Mouse (Mus musculus) adrenal gland, adult 2 months (tissue): ENCODE results near the gene Crlf3. TPM values are rescaled to one million over a fixed set of nuclear protein-coding genes. Genes with fewer than 3 reads are reported as not detected.

Source experiments
- DNase-seq: peaks from one replicate; pipeline ENCODE4 v3.0.0; 2021
- long read RNA-seq: library from polyadenylated mRNA; stranded (forward); transcript quantifications from one replicate; pipeline ENCODE4 v2.0.0, GENCODE M21; 2021
- polyA plus RNA-seq: library from polyadenylated mRNA; depleted of rRNA; stranded (reverse); fragments of >200 nt; gene quantifications from 2 replicates; pipeline ENCODE4 v1.2.3, GENCODE M21; 2012; rRNA removed
- total RNA-seq, 2 experiments: library from RNA; stranded (reverse); gene quantifications; 2 replicates each; pipeline ENCODE4 v1.2.3; 2021

Crlf3 gene
- total RNA-seq (10 to 100 TPM; 14.6 to 15.7 TPM), polyA plus RNA-seq (2.1 and 2.9 TPM in 2 replicates)
- long read RNA-seq, transcript Crlf3-201 (8 exons, 2,396 nt): major isoform, 13 of 14 reads
- long read RNA-seq, partial matches to known transcripts: 0 of 14 reads
- long read RNA-seq, other reads (novel, unspliced or antisense): 1 of 14 reads

DNA sequence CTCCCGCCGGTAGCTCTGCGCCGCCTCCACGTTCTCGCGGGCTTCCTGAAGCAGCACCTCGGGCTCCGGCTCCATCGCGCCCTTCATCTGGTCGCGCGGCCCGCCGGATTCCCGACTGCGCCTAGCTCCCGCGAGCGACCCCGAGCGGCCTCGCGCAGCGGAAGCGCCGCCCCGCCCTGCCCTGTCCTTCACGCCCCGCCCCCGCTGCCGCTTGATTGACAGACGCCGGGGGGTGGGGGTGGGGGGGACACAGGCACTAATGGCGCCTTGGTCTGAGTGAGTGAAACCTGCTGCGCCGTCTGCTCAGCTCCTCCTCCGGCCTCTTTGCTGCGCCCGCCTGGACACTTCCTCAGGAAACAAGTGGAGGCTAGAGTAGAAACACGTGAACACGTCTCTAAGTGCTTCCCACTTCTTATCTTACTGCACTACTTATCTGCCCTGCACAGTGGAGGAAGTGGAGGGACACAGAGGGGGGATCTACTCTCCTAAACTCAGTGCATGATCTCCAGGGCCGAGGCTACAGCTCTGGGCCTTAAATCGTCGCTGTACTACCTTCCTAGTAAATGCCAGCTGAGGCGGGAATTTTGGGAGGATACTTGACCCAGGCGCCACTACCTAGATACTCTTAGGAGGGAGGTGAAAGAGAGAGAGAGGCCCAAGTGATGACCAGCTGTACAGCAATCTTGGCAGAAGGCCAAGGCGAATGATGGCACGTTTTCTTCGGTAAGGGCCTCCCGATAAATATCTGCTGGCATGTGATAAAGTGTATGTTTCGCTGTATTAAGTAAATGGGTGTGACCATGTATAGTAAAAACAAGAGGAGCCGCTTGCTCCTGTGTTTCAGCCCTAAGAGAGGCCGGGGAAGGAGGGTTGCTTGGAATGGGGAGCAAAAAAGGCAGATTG is at the start of gene Crlf3:
TSS of gene Crlf3 (minus strand) at position 166 of the 903 bp plus-strand sequence.
- DNase-seq: peak; percentile 96

DNA sequence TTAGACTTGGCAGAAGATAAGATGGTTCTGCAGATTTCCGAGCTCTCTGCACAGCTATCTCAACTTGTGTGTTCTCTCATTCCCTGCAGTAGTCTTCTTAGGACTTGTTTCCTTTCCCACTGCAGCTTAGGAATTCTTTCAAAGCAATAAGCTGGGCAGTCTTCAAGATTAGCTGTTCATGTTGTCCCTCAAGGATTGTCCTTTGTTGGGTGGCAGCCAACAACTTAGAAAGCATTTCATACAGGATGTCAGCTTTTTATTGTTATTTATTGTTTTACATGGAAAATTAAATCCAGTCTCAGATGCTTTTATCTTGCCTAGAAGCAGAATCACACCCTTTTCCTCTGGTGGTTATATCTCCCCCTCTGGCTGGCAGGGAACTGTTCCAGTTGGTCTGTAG is 35.6 kb upstream of the Crlf3 start:
- DNase-seq: peak; percentile 6

DNA sequence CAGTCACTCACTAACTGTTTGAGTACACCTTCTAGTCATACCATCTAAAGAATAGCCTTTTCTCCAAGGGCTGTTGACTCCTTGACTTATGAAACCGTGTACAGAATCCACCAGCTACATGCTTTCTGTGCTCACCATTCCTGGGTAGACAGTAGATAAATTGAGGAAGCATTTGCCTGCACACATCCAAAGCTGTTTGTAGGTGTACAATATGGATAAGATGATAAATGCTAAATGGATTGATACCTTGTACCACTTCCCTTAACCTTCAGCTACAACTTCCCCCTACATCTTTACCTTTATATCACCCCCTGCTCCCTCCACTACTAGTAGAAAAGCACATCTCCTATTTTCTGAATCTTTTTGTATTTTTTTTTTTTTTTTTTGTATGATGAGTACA is 23.6 kb upstream of the Crlf3 start:
- DNase-seq: no peak

DNA sequence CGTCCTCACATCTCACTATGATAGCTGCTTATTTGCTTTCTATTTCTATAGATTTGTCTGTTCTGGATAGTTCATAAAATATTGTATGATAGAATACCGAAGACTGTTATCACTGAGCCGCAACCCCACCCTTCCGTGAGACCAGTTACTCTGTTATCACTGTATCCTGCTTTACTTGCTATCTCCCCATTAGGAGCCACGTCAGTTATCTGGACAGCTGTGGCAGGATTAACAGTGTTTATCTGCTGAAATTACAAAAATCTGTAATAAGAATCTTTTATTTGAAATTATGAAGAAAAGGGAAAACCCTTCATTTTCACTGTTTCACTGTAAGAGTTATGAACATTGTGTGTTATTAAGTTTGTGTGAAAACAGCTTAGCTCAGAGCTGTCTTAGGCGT is 20.5 kb upstream of the Crlf3 start:
- no peak for DNase-seq

DNA sequence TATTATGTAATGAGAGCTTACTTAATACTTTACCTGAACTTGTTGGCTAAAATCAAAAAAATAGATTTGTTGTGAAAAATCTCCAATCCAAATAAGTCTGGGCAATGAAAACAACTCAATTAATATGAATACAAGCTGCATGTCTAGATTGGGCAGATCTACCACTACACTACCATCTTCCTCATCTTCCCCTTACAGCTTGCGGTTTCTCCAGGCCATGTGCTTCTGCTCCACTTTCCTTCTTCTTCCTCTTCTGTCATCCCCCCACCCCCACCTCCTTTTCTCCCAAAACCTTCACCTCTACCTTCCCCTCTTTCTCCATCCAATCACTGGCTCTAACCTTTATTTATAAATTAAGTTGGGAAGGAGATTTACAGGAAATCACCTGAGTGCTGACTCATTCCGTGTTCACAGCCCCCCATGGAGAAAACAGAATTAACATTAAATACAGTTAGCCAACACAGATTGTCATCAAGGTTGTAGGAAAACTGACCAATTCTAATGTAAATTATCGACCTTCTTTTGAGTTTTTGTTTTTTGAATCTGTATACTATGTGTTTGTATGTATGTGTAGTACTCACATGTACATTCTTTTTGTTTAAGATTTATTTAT is 17.8 kb upstream of the Crlf3 start:
- DNase-seq: no peak

DNA sequence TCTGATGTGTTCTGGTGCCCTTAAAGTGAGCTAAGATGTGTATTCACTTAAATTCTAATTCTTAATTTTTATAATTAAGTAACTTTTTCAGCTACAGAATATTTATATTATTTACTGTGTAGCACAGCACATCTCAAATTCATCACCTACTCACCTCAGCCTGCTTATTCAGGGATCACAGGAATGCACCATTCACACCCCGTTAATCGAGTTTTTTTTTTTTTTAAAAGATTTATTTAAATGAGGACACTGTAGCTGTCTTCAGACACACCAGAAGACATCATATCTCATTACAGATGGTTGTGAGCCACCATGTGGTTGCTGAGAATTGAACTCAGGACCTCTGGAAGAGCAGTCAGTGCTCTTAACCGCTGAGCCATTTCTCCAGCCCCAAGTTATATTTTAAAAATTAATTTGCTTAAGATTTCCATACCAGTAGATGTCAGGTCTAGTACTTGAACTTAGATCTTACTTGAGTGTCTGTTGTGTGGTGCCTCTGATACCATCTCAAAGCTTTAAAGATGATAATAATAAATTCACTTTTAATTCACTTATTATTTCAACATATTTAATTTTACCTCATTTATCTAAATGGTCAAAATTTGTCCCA is 9.9 kb upstream of the Crlf3 start:
- no peak for DNase-seq

DNA sequence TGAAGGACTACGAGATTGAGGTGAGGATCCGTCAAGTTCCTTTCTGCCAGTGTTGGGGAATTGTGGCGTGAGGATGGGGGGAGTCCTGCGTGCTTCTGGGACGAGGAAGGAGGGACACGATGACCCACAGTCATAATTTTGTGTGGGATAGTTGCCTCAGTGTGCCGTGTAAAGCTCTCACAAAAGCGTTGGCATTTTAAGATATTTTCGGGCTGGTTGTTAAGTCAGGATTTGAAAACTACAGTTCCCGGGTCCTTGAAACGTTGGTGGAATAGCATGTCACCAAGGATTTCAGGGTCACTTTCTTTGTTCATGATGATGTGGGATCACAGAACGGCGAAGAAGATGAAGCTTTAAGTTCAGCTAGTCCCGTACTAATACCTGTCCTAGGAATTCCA is 9.0 kb upstream of the Crlf3 start:
- no peak for DNase-seq

DNA sequence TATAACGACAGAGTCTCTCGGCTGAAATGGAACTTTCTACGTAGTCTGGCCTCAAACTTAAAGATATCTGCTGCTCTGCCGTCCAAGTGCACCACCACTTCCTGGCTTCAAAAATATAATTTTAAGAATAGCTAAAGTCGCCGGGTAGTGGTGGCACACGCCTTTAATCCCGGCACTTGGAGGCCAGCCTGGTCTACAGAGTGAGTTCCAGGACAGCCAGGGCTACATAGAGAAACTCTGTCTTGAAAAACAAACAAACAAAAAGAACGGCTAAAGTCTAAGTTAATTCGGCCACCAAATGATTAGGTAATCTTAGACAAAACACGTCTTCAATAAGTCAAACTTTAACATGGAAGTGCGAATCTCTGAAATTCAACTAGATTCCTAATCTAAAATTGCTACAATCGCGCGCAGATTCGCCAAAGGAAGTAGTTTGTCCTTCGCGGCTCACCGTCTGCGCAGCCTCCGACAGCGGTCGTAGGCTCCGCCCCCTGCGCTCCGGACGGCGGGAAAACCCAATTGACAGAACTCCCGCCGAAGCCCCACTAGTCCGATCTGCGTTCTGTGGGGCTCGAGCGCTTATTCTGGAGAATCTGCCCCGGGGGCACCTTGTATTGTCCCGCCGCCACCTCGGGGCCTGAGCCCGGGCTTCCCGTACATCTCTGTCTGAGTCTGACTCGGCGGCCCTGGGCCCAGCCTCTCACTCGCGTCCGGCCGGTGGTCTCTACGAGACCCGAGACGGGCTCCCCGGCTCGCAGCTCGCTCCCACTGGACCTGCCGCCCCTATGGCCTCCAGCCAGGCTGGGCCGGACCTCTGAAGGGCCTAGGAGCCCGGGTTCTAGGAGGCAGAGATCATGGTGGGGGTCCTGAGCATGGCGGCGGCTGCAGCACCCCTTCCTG is 8.4 kb upstream of the Crlf3 start, which contains the start of gene Atad5:
TSS of gene Atad5 (plus strand) at position 484 of the 900 bp plus-strand sequence.
- peak; percentile 90 for DNase-seq

DNA sequence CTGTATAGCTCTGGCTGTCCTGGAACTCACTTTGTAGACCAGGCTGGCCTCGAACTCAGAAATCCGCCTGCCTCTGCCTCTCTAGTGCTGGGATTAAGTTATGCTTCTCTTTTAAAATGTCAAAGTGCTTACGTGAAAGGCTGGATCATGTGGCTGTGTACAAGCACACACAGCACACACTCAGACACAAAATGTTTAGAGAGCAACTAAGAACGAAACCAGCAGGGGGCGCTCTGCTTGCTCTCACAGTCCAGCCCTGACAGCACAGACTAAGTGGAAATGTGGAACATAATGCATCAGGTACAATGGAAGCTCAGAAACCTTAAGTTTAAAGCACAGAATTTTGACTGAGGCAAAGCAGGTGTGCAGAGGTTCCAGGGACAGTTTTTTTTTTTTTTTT is 6.1 kb upstream of the Crlf3 start:
- DNase-seq: peak; percentile 87

DNA sequence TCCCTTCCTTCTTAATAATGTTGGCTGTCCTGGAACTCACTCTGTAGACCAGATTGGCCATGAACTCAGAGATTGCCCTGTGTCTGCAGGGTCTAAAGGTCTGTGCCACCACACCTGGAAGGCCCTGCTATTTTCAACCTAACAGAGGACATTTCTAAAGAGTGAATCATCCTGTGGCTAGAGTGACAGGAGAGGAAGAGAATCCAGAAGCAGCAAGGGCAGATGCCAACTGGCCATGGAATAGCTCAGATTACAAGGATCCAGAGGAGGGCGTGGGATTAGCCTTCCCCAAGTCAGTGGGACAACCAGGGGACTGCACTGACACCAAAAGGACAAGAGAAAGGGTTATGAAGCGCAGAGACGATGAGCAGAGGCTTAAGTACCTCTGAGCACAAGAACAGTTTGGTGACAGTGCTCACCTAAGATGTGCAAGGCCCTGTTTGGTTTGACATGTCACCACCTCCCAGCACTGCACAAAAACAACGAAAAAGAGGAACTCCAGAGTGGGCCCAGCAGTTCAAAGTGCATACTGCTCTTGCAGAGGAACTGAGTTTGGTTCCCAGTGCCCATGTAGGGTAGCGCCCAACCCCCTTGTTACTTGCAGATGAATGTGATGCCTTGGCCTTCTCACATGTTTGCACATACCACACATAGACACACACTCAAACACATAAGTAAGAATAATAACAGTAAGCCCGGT is 4.7 kb upstream of the Crlf3 start:
- no peak for DNase-seq

DNA sequence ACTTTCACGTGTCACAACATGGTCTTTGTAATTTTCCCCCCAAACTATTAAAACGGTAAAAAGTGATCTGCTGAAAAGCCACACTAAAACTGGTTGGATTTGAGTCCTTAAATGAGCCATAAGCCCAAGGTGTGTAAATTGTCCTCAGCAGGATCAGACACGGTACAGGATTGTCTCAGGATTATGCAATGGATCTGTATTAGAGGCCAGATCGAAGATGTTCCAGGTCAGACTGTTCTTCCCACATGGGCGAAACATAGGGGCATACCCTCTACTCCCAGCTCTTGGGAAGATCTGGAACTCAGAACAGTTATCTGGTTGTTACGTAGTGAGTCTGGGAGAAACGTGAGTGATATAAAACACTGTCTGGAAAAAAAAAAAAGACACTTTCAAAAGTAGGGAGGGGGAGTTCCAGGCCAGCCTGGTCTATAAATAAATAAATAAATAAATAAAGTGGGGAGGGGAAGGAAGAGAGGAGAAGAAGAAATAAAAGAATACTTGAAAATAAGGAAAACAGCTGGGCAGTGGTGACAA is 1.1 kb upstream of the Crlf3 start:
- no peak for DNase-seq

DNA sequence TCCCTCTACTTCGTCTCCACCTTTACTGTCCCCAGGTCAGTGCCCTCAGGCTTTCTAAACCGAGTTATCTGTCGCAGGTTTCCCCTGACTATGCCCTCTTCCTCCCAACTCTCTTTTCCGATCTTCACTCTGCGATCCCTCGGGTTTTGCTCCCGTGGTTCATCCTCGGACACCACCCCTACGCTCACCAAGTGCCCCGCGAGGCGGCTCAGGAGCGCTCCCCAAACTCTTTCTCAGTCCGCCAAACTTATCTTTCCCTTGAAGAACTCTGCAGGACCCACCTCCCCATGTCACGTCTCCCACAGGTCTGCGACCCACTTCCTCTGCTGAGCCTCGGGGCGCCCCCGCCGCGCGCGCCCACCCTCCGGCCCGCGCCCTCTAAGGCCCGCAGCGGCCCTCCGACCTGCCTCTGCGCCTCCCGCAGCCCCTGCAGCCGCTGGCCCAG is 388 bp downstream of the Crlf3 start:
- no peak for DNase-seq

DNA sequence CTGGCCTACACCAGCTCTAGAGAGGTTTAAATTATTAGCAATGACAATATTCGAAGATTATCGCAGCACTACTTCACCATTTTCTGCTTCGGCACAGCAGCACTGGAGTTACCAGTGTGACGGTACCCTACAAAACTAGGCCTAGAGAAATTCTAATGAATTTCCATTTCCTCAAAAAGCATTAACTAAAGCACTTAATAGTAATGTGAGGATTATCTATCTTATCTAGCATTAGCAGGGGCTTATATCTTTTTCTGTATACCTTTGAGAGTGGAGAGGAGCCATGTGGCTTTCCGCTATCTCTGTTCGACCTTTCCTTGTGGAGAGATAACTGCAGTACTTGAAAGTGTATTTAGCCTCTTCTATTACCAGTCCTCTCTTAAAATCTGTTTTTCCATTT is 1.0 kb downstream of the Crlf3 start:
- DNase-seq: no peak

DNA sequence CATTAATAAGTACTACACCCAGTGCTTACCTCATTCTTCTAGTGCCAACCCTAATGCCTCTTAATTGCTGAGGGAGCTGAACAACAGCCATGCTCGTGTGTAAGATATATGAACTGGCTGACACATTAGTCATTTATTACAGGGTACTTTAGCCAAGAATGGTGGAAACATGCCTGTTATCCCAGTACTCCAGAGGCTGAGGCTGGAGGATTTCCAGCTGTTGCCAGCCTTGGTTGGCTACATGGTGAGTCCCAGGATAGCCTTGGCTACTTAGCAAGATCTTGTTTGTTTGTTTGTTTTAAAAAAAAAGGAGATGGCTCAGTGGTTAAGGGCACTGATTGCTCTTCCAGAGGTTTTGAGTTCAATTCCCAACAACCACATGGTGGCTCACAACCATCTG is 2.0 kb downstream of the Crlf3 start:
- DNase-seq: no peak

DNA sequence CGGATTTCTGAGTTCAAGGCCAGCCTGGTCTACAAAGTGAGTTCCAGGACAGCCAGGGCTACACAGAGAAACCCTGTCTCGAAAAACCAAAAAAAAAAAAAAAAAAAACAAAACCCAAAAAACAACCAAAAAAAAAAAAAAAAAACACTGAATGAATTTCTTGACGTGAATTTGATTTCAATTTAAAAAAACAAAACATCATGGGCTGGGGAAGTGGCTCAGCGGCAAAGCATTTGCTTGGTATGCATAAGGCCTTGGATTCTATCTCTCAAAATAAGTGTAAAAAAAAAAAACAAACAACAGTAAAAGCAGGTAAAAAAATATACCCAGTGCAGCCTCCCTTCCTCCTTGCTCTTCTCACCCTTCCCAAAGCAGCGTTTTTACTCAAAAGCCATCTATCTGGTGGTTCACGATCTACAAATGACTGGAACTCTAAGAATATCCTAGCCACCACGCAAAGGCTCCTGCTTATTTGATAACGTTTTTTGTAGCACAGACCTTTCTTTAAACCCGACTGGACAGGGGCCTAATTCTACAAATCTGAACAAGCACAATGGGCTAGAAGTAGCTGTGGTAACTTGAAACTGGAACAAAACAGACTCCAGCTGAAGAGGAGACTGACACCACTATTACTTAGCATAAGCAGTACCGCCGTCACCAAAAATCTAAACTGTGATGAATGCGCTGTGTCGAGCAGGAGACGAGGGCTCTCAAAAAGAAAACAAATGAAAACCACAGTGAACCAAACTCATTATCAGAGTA is 2.8 kb downstream of the Crlf3 start:
- no peak for DNase-seq

DNA sequence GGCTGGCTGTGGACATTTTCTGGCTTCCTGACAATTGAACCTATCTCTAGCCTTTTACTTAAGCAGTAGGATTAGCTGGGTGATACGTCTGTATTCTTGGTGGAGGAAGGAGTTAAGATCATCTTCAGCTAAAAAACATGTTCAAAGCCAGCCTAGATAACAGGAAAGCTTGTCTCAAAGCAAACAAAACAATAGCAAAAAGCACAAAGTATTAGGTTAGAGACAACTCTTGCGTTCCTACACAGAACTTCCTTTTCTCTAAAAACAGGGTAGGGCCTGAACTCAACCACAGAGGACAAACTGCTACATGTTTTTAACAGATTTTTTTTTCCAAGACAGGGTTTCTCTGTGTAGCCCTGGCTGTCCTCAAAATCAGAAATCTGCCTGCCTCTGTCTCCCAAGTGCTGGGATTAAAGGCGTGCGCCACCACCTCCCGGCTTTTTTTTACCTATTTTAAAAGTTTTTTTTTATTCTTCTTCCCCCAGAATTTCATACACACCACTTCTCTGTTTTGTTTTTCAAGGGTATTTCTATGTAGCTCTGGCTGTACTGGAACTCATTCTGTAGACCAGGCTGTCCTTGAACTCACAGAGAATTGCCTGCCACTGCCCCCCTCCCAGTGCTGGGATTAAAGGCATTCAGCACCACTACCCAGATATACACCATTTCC is 5.0 kb downstream of the Crlf3 start:
- DNase-seq: no peak

DNA sequence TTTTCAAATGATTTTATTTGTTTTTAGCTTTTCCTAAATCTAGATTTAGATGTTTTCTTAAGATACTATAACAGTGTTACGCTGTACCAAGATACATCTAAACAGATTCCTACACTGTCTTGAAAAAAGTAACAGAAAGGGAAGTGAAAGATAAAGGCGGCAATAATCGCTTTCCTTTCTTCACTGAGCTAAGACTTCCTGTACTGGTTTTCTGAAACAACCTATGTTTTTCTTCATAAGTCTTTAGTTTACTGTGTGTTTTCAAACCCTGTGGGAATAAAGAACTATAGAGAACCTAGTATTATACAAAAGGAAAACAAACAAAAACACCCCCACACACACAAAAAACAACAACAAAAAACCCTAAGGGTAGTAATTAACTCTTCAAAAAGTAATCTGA is 8.4 kb downstream of the Crlf3 start:
- no peak for DNase-seq

DNA sequence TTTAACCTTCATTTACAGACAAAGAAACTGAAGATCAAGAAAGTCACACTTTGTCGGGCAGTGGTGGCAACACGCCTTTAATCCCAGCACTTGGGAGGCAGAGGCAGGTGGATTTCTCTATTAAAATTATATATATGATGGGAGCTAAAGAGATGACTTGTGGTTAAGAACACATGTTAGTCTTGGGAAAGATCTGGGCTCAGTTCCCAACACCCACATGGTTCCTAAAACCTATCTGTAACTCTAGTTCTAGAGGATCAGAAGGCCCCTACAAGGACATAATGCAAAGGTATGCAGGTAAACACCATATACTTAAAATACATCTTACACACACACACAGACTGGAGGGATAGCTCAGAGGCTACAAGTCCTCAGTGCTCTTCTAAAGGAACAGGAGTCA is 9.8 kb downstream of the Crlf3 start:
- no peak for DNase-seq

DNA sequence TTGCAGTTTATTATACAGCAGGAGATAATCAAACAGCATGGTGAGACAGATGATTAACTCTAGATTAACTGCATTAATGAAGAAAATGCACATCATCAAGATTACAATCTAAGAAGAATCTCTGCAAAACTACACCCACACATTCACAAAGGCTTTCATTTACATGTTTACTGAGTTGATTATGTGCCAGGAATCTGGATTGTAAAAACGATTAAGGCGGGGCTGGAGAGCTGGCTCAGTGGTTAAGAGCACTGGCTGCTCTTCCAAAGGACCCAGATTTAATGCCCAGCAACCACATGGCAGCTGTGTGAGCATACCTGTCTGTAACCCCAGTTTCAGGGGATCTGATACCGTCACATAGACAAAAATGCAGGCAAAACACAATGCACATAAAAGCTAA is 11.0 kb downstream of the Crlf3 start:
- no peak for DNase-seq
